Mouse (Mus musculus) forebrain, postnatal 0 days (tissue): ENCODE results near the gene Dennd1b. TPM values are rescaled to one million over a fixed set of nuclear protein-coding genes. Genes with fewer than 3 reads are reported as not detected.

ENCODE experiments used
- ATAC-seq: fragments of 200-750 bp; cut with Nextera tagmentation; 2 replicates; pipeline ENCODE4 v1.8.0; 2017; ENCODE audit warnings: mild to moderate bottlenecking, moderate library complexity
- DNase-seq: peaks from one replicate; pipeline ENCODE4 v3.0.0-alpha.2; 2015
- H3K27ac ChIP-seq: fragments of 300-500 bp; sonication (generic); 2 replicates; pipeline ENCODE4 v1.5.1; 2014; ENCODE audit warnings: low read depth, mild to moderate bottlenecking, antibody characterized with exemption, low read length, moderate library complexity, mixed read lengths
- H3K27me3 ChIP-seq: fragments of 300-500 bp; sonication (generic); 2 replicates; pipeline ENCODE4 v1.6.1; 2014; ENCODE audit warnings: mild to moderate bottlenecking, low read length, mixed read lengths; ENCODE audit not compliant: insufficient read depth
- H3K36me3 ChIP-seq: fragments of 300-500 bp; sonication (generic); 2 replicates; pipeline ENCODE4 v1.6.1; 2014; ENCODE audit warnings: mild to moderate bottlenecking, moderate library complexity; ENCODE audit not compliant: insufficient read depth
- H3K4me1 ChIP-seq: fragments of 300-500 bp; sonication (generic); 2 replicates; pipeline ENCODE4 v1.6.1; 2014; ENCODE audit warnings: antibody characterized with exemption; ENCODE audit not compliant: insufficient read depth
- H3K4me2 ChIP-seq: fragments of 300-500 bp; sonication (generic); 2 replicates; pipeline ENCODE4 v1.6.1; 2014; ENCODE audit warnings: low read depth, mild to moderate bottlenecking, moderate library complexity
- H3K4me3 ChIP-seq: fragments of 300-500 bp; sonication (generic); 2 replicates; pipeline ENCODE4 v1.5.1; 2014; ENCODE audit warnings: low read depth, low read length, mixed read lengths
- H3K9ac ChIP-seq: fragments of 300-500 bp; sonication (generic); 2 replicates; pipeline ENCODE4 v1.6.1; 2014; ENCODE audit warnings: mild to moderate bottlenecking
- H3K9me3 ChIP-seq: fragments of 300-500 bp; sonication (generic); 2 replicates; pipeline ENCODE4 v1.6.1; 2016; ENCODE audit warnings: low read length
- CTCF ChIP-seq: sonication (generic); IDR thresholded peaks from 2 replicates; pipeline ENCODE4 v1.5.1; 2016; ENCODE audit warnings: antibody characterized with exemption, control low read depth, low read depth
- WGBS: fragments of 180-500 bp; shearing (Covaris S2); extraction: QIAGEN DNeasy Blood & Tissue Kit; methylation state at CpG from one replicate; pipeline ENCODE4 v1.1.7; 2014; 5-methylcytosine and 5-hydroxymethylcytosine counted together
- polyA plus RNA-seq: library from polyadenylated mRNA; unstranded; fragments of >200 nt; fragmentation: Nextera tagmentation; extraction: Ambion mirVana; gene quantifications from 2 replicates; pipeline ENCODE4 v1.2.1, GENCODE M21; 2015
- total RNA-seq: library from RNA; depleted of rRNA; stranded (reverse); fragments of >200 nt; gene quantifications from 2 replicates; pipeline ENCODE4 v1.2.3, GENCODE M21; 2014

Gene Dennd1b
- total and polyA plus RNA-seq, 2 experiments from 2014 or later, result 5.6 to 12.0 TPM

DNA sequence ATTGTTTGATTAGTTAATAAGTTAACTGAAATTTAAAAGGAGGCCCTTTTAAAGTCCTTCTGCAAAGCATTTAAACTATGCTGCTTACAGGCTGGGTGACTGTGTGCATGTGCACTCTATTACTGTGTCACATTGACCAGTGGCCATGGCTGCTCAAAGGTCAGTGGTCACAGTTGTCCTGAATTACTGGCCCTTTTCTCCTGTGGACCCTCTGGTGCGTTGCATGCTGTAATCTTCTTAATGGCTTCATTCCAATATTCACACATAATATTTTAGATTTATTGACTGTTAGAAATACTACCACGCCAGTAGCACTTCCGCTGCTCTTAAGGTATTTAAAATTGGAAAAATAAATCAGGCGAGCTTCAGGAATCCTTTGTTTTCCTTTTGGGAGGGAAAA is 129.5 kb downstream of the Dennd1b start:
- Histone ChIP-seq H3K36me3 (no peaks in the 10 kb centered on the region), H3K27me3 (no peaks in the 10 kb centered on the region), H3K9ac (no peak overlapping the region), H3K4me3 (no peak overlapping the region), H3K9me3 (no peaks in the 10 kb centered on the region), H3K4me2 (no peak overlapping the region), H3K4me1 (no peaks in the 10 kb centered on the region), H3K27ac (no peak overlapping the region)
- DNase-seq (no peak), ATAC-seq (no peak)
- TF ChIP-seq CTCF, result no peak
- WGBS, result 79% methylated on average over 4 of the region's 4 CpGs

DNA sequence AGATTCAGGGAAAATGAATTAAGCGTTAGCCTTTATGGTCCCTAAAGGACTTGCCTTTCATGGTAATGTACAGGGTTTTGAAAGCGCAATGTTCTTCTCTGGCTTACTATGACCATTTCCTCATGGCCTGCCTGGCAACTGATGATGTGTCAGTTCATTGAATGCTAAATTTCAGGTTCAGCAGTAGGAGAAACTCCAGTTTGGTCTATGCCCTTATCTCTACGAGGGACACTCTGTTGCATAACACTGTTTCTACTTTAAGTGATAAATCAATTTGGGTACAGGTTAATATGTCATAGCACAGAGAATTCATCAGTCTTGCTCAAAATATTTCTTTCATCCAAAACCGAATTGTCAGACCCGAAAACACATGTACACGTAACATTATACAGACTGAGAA is 133.1 kb downstream of the Dennd1b start:
- no peaks in the 10 kb centered on the region for H3K9me3 ChIP-seq
- no peaks in the 10 kb centered on the region for H3K36me3 ChIP-seq
- ATAC-seq (no peak), DNase-seq (no peak)
- no peaks in the 10 kb centered on the region for H3K4me1 ChIP-seq
- no peaks in the 10 kb centered on the region for H3K27me3 ChIP-seq
- H3K27ac ChIP-seq, result no peak overlapping the region
- 95% methylated on average over 6 of the region's 6 CpGs for WGBS
- no peak for TF ChIP-seq CTCF
- H3K4me3 ChIP-seq, result no peak overlapping the region
- no peak overlapping the region for H3K9ac ChIP-seq
- H3K4me2 ChIP-seq, result no peak overlapping the region

DNA sequence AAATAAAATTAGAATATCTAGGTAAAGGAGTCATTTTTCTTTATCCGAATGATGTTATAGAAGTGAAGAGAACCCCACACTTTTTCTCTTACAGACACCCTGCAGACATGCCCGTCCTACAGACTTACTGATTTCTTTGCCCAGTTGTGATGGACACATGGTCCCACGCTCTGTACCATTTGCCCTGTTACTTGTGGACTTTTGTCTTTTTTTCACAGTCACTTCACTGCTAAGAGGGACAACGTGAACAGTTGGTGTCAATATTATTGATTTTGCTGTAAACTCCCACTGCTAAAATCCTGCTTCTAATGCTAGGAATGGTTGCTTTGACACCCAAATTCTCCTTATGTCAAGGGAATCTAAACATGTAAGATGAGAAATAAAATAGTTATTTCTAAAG is 134.9 kb downstream of the Dennd1b start:
- no peak for ATAC-seq
- H3K27me3 ChIP-seq, result no peaks in the 10 kb centered on the region
- no peaks in the 10 kb centered on the region for H3K9me3 ChIP-seq

DNA sequence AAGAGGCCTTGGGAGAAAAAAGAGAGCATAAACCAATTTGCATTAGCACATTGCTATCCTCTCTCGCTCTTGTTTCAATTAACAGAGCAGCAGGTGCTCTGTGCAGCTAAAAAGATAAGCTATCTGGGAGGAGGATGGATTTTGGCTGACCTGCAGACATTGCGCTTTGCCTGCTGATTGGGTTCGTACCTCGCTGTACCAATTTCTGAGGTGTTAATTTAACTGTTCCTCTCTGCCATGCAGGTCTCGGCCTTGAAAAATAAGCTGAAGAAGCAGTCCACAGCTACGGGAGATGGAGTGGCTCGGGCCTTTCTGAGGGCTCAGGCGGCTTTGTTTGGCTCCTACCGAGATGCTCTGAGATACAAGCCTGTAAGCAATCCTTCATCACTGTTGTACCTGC is 138.5 kb downstream of the Dennd1b start:
- H3K36me3 ChIP-seq, result no peaks in the 10 kb centered on the region; the same call in 1 of the 2 replicates
- 34% methylated on average over 9 of the region's 9 CpGs for WGBS
- no peak overlapping the region for H3K27ac ChIP-seq
- no peaks in the 10 kb centered on the region for H3K27me3 ChIP-seq
- H3K4me2 ChIP-seq, result no peak overlapping the region
- no peaks in the 10 kb centered on the region for H3K4me1 ChIP-seq
- H3K4me3 ChIP-seq, result no peak overlapping the region
- no peaks in the 10 kb centered on the region for H3K9me3 ChIP-seq
- DNase-seq, result no peak
- no peak for TF ChIP-seq CTCF
- H3K9ac ChIP-seq, result no peak overlapping the region
- no peak for ATAC-seq

More for the DNA sequence above, 134.9 kb downstream of the Dennd1b start:
- TF ChIP-seq CTCF, result no peak
- no peak overlapping the region for H3K9ac ChIP-seq
- H3K4me3 ChIP-seq, result no peak overlapping the region
- DNase-seq, result no peak
- WGBS, result 89% methylated on average over 4 of the region's 4 CpGs
- no peak overlapping the region for H3K4me2 ChIP-seq
- no peaks in the 10 kb centered on the region for H3K36me3 ChIP-seq
- H3K4me1 ChIP-seq, result no peaks in the 10 kb centered on the region
- no peak overlapping the region for H3K27ac ChIP-seq

DNA sequence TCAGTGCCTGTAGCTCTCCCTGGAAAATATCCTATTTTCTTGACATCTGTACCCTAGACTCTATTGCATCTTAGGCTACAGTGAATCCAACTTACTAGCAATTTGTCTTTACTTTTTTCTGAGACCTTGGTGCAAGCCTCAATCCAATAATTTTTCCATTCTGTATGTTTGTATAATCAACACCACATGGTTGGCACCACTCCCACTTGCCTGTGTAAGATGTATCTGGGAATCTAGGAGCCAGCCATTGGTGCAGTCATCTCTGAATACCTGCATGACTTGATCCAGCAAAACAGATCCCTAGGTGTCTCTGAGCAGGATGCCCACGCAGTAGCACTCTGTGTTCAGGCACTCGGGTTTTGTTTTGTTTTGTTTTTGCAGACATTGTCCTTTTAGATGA is 145.0 kb downstream of the Dennd1b start:
- Histone ChIP-seq H3K9me3 (no peaks in the 10 kb centered on the region), H3K27ac (no peak overlapping the region), H3K9ac (no peak overlapping the region), H3K27me3 (no peaks in the 10 kb centered on the region), H3K4me1 (no peaks in the 10 kb centered on the region), H3K36me3 (peaks cover 3% of the 10 kb centered on the region; the same call in 1 of the 2 replicates), H3K4me3 (no peak overlapping the region), H3K4me2 (no peak overlapping the region)
- 82% methylated on average over 2 of the region's 2 CpGs for WGBS
- DNase-seq (no peak), ATAC-seq (no peak)
- TF ChIP-seq CTCF, result no peak

DNA sequence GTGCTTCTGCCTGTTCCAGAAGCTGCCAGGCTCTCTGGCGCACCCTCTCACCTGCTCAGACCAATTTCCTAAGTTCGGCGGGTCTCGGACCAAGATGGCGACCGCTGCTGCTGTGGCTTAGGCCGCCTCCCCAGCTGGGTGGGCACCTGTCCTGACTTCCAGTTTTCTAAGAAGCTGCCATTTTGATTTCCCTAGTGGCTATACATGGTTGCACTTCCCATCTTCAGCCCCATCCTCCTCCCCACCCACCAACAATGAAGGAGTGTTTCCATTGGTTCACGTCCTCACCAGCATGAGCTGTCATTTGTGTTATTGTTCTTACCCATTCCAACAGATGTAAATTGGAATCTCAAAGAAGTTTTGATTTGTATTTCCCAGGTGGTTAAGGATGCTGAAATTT is 159.4 kb downstream of the Dennd1b start:
- DNase-seq (no peak), ATAC-seq (no peak)
- H3K36me3 ChIP-seq, result no peaks in the 10 kb centered on the region
- no peaks in the 10 kb centered on the region for H3K9me3 ChIP-seq
- no peak overlapping the region for H3K9ac ChIP-seq
- H3K4me3 ChIP-seq, result no peak overlapping the region
- H3K27me3 ChIP-seq, result no peaks in the 10 kb centered on the region
- H3K27ac ChIP-seq, result no peak overlapping the region
- WGBS, result 99% methylated on average over 8 of the region's 8 CpGs
- no peak overlapping the region for H3K4me2 ChIP-seq
- no peak for TF ChIP-seq CTCF
- H3K4me1 ChIP-seq, result no peaks in the 10 kb centered on the region

DNA sequence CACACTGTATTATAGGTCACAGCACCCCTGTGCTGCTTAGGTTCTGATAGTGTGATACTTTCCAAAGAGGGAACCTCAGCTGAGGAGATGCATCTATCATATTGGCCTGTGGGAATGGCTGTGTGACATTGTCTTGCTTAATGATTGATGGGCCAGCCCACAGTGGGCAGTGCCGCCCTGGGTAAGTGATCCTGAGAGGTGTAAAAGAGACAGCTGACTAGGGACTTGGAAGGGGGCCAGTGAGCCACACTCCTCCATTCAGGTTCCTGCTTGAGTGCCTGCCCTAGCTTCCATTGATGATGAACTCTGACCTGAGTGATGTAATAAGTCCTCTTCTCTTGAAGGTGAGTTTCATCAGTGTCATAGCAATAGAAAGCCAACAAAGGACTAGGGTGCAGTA is 176.4 kb downstream of the Dennd1b start:
- H3K4me2 ChIP-seq, result no peak overlapping the region
- no peak overlapping the region for H3K27ac ChIP-seq
- ATAC-seq (no peak), DNase-seq (no peak)
- TF ChIP-seq CTCF, result no peak
- no peak overlapping the region for H3K4me3 ChIP-seq
- H3K36me3 ChIP-seq, result 0 out of 2 replicates have a peak, but pooled peaks cover 7% of the 10 kb centered on the region
- no peaks in the 10 kb centered on the region for H3K4me1 ChIP-seq
- H3K27me3 ChIP-seq, result no peaks in the 10 kb centered on the region
- no peak overlapping the region for H3K9ac ChIP-seq
- H3K9me3 ChIP-seq, result no peaks in the 10 kb centered on the region
- 42% methylated on average over 1 of the region's 1 CpGs for WGBS

DNA sequence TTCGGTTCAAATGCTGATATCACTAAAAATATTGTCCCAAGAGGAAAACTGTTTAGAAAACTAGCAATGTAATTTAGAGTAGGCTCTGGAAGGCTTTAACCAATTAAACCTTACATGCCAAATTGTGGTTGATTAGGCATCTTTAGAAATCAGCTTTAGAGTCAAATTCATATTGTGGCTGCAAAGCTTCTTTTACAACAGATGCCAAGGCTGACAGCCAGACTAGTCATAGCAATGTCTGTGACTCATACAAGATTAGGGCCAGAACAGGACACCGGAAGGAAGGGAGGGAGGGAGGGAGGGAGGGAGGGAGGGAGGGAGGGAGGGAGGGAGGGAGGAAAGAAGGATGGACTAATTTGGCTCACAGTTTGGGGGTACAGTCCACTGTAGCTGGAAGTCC is 182.3 kb downstream of the Dennd1b start:
- Histone ChIP-seq H3K9me3 (no peaks in the 10 kb centered on the region), H3K27me3 (no peaks in the 10 kb centered on the region), H3K4me3 (no peak overlapping the region), H3K27ac (no peak overlapping the region), H3K9ac (no peak overlapping the region), H3K36me3 (0 out of 2 replicates have a peak, but pooled peaks cover 7% of the 10 kb centered on the region), H3K4me2 (no peak overlapping the region), H3K4me1 (no peaks in the 10 kb centered on the region)
- 68% methylated on average over 2 of the region's 2 CpGs for WGBS
- DNase-seq (no peak), ATAC-seq (no peak)
- no peak for TF ChIP-seq CTCF
